Mouse (Mus musculus) layer of hippocampus, adult 6 months (tissue): Measurements from ENCODE around the gene Cacfd1. TPM values are rescaled to one million over a fixed set of nuclear protein-coding genes. Genes with fewer than 3 reads are reported as not detected.

Experiments
- long read RNA-seq, 2 experiments: library from polyadenylated mRNA; unstranded; transcript quantifications; one replicate each; pipeline ENCODE4 v2.0.0; 2019 to 2020
- polyA plus RNA-seq: library from polyadenylated mRNA; unstranded; fragments of <200 nt; fragmentation: Nextera tagmentation; gene quantifications from 2 replicates; pipeline ENCODE4 v1.2.3, GENCODE M21; 2021

Gene Cacfd1
- 51.1 and 52.4 TPM in 2 replicates for polyA plus RNA-seq
- long read RNA-seq, experiment 1, transcript Cacfd1-205 (5 exons, 2,689 nt), result minor isoform, 11 of 84 reads
- long read RNA-seq, experiment 1, transcript Cacfd1-202 (3 exons, 2,194 nt), result minor isoform, 28 of 84 reads
- long read RNA-seq, experiment 1, transcript Cacfd1-203 (4 exons, 1,286 nt), result major isoform, 30 of 84 reads
- long read RNA-seq, experiment 1, partial matches to known transcripts, result 9 of 84 reads
- long read RNA-seq, experiment 1, other reads (novel, unspliced or antisense), result 2 of 84 reads
- long read RNA-seq, experiment 2, transcript Cacfd1-204 (6 exons, 1,648 nt), result minor isoform, 9 of 286 reads
- long read RNA-seq, experiment 2, transcript Cacfd1-203 (4 exons, 1,286 nt), result minor isoform, 33 of 286 reads
- long read RNA-seq, experiment 2, transcript Cacfd1-202 (3 exons, 2,194 nt), result major isoform, 119 of 286 reads
- long read RNA-seq, experiment 2, transcript Cacfd1-205 (5 exons, 2,689 nt), result minor isoform, 98 of 286 reads
- long read RNA-seq, experiment 2, partial matches to known transcripts, result 9 of 286 reads
- long read RNA-seq, experiment 2, other reads (novel, unspliced or antisense), result 18 of 286 reads

GRCm38 (mm10) chr2:27009714-27010244 is at the start of gene Cacfd1:
Gene Cacfd1, plus strand, starts transcription at chr2:27009926.

GRCm38 (mm10) chr2:26963923-26964723 is 45.6 kb upstream of the Cacfd1 start, which contains the start of gene Rexo4:
Gene Rexo4, minus strand, starts transcription at chr2:26964386.

DNA sequence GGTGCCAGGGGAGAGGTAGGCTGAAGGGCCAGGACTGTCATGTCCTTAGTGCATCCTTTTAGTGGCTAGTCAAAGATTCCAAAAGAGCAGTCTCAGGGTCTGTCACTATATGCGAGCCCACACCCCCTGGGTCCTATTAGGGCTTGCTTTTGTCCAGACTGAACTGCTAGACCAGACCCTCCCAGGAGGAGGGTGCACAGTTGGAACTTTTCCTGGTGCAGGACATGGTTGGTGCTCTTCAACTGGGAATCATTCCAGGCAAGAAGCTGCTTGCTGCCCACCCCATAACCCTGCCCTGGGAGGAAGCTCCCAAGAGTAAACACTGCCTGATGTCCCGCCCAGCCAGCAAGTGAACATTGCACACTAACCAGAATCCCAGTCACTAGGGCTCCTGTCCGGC is 36.6 kb upstream of the Cacfd1 start, which contains the start of gene Adamts13:
Gene Adamts13, plus strand, starts transcription at position 301 of the 400 bp plus-strand sequence.

GRCm38 (mm10) chr2:27027618-27028436 is 18.1 kb downstream of the Cacfd1 start, which contains the start of gene Slc2a6:
Gene Slc2a6, minus strand, starts transcription at chr2:27027998.

Other genes with a start within 250 kb of the Cacfd1 start
- not detected in 2 replicates for gene Abo, start 144.9 kb upstream of the Cacfd1 start, polyA plus RNA-seq
- 5.4 and 5.9 TPM in 2 replicates for gene Surf6, start 107.0 kb upstream of the Cacfd1 start, polyA plus RNA-seq
- gene Med22, start 99.2 kb upstream of the Cacfd1 start, polyA plus RNA-seq, result 43.0 and 43.9 TPM in 2 replicates
- gene Rpl7a, start 99.2 kb upstream of the Cacfd1 start, polyA plus RNA-seq, result 298 and 299 TPM in 2 replicates
- gene Surf2, start 93.6 kb upstream of the Cacfd1 start, polyA plus RNA-seq, result 30.0 and 31.6 TPM in 2 replicates
- 150 and 152 TPM in 2 replicates for gene Surf1, start 93.4 kb upstream of the Cacfd1 start, polyA plus RNA-seq
- gene Surf4, start 76.0 kb upstream of the Cacfd1 start, polyA plus RNA-seq, result 90.1 and 99.9 TPM in 2 replicates
- gene Stkld1, start 75.9 kb upstream of the Cacfd1 start, polyA plus RNA-seq, result 0.06 and 0.18 TPM in 2 replicates
- 33.3 and 35.0 TPM in 2 replicates for gene Rexo4, start 45.5 kb upstream of the Cacfd1 start, polyA plus RNA-seq
- gene Adamts13, start 36.5 kb upstream of the Cacfd1 start, polyA plus RNA-seq, result 5.7 and 6.0 TPM in 2 replicates
- 31.6 and 33.9 TPM in 2 replicates for gene Slc2a6, start 18.1 kb downstream of the Cacfd1 start, polyA plus RNA-seq
- 0.36 and 0.45 TPM in 2 replicates for gene Mymk, start 62.3 kb downstream of the Cacfd1 start, polyA plus RNA-seq
- 22.4 and 24.9 TPM in 2 replicates for gene Adamtsl2, start 69.5 kb downstream of the Cacfd1 start, polyA plus RNA-seq
- gene Fam163b, start 132.6 kb downstream of the Cacfd1 start, polyA plus RNA-seq, result 113 and 150 TPM in 2 replicates
- gene Dbh, start 155.3 kb downstream of the Cacfd1 start, polyA plus RNA-seq, result 0.10 and 0.19 TPM in 2 replicates
- 4.3 and 5.3 TPM in 2 replicates for gene Sardh, start 238.4 kb downstream of the Cacfd1 start, polyA plus RNA-seq